Mouse (Mus musculus) adrenal gland, adult 8-10 months (tissue): Measurements from ENCODE around the gene Zfp870. TPM values are rescaled to one million over a fixed set of nuclear protein-coding genes. Genes with fewer than 3 reads are reported as not detected.
A peak's percentile ranks its signal among the peaks of the same experiment; 100 is the strongest.
"Not testable (repeated sequence)": the region's sequence is repeated elsewhere in the genome, so short reads cannot be mapped to it uniquely, and the experiment has no call there.

Experiments used
- DNase-seq: peaks from one replicate; pipeline ENCODE4 v3.0.0; 2022
- total RNA-seq, 4 experiments: library from RNA; stranded (reverse); gene quantifications; 2 replicates each; pipeline ENCODE4 v1.2.4; 2022

Zfp870 gene
- total RNA-seq, 4 experiments from 2014 or later = 8.8 to 21.1 (median 12.5) TPM

DNA sequence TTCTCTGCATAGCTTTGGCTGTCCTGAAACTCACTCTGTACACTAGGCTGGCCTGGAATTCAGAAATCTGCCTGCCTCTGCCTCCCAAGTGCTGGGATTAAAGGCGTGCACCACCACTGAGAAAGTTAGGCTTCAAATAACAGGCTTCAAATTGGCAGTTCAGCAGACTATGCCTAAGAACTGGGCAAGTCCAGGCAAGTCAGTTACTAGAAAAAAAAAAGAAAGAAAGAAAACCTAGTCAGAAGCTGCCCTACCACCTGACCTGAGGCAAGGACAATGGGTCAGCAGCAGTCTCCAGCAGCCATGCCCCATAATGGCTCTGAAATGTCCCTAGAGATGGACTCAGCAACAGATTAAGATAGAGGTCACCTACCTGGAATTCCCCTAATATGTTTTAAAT lies 20.0 kb downstream of the Zfp870 start:
- no peak for DNase-seq

DNA sequence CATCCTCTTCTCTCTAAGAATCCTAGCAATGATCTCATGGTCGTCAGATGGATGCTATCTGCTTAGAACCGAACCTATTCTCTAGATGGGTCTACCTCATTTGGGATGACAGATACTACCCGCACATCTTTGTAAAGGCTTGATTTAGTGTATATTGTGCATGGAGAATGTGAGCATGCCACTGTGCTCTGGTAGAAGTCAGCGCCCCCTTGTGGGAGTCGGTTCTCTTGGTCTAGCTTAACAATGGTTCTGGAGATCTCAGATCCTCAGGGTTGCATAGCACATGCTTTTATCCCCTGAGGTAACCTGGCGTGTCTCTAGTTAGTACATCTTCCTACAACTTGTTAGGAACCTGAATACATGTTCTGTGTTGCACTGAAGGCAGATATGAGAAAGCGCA lies 24.2 kb downstream of the Zfp870 start:
- not testable (repeated sequence) for DNase-seq

- not testable (repeated sequence) for DNase-seq
Observed at GRCm38 (mm10) chr17:32856713-32857112, 34.7 kb downstream of the Zfp870 start.

DNA sequence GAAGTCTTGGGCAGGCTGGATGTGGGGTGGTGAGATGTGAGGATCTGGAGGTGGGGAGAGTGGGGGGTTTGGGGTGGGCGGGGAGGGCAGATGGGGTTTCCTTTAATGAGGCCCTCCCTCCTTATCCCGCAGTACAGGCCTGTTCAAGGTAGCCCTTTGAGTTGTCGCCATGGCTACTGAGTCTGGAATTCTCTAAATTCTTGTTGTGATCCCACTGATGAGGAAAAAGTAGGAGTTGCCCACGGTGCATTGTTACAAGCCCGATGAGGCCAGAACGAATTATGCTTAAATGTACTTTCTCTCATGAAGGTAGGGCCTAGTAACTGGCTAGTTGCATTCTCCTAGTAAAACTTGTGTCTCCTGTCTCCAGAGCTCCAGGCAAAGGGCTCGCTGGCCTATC lies 39.9 kb downstream of the Zfp870 start:
- no peak for DNase-seq

DNA sequence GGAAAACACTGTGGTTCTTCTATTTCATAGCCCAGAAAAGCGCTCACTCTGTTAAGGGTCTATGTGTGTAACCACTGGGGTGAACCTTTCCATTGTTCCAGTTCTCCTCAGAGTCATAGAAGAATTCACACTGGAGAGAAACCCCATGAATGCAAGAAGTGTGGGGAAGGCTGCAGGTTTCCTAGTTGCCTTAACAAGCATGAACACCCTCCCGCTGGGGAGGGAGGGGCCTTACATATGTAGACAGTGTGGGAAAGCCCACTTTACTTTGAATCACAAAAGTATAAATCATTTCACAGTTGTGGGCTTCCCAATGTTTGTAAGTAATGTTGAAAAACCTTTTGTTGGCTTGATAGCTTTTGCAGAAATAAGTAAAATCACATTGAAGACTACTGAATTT lies 50.1 kb downstream of the Zfp870 start:
- DNase-seq = no peak

- DNase-seq = peak; percentile 6
Observed at GRCm38 (mm10) chr17:32839083-32839802, 52.2 kb downstream of the Zfp870 start.

DNA sequence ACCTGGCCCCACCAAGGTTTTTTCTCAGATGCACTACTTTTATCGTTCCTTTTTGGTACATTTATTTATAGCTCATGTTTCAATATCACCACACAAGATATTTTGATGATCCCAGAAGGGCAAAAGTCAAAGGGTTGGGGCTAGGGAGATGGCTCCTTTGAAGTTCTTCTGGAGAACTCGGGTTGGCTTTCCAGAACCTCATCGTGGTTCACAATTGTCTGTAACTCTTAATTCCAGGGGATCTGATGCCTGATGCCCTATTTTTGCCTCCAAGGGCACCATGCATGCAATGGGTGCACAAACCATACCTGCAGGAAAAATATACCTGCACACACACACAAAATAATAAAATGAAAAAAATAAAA lies 61.0 kb downstream of the Zfp870 start:
- no peak for DNase-seq

DNA sequence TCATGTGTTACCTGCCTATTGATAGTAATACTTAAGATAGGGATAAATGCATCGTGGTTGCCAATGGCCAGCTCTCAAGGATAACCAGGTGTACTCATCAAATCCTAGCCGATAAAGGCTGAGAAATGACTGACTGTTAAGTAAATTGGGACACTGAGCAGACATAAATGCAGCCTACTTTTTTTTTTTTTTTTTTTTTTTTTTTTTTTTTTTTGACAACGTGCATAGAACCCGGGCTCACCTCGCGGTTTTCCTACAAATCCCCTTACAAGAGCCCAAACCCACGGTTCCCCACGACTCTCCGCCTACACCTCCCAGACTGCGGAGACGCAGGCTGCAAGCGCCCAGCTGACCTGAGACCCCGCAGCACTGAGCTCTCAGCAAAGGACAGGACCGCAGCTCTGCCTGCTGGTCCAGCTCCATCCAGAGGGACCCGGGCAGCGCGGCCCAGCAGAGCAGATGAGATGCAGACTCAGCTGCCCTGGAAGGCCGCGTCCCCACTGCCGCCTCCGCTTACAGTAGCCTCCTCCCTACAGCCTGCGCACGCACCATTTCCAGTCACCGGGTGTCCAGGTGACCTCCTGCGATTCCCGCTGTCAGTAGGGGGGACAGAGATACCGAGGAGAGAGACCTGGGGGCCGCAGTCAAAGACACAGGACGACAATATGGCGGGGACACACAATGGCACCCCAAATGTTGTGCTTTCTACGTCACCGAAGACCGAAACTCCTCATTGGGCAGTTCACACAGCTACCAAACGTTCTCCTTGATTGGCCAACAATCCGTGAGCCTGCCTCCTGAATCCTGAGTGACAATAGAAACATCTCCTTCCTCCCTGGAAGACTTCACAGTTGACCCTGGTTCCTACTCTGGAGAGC lies 61.7 kb downstream of the Zfp870 start, which contains the start of gene Zfp799:
TSS of gene Zfp799 (minus strand) at position 722 of the 878 bp plus-strand sequence.
- DNase-seq = peak; percentile 74

Other genes with a start within 250 kb of the Zfp870 start
- gene Cyp4f40, start 232.7 kb downstream of the Zfp870 start, total RNA-seq = under 1 TPM in 1 of 4 experiments, not detected in 3; 0.24 TPM
- 1 to 10 TPM; 3.2 to 7.5 (median 6.4) TPM for gene Cyp4f15, start 206.0 kb downstream of the Zfp870 start, total RNA-seq
- gene Zfp871, start 103.4 kb downstream of the Zfp870 start, total RNA-seq = 10 to 100 TPM; 42.0 to 67.7 (median 61.5) TPM
- gene Zfp811, start 81.7 kb downstream of the Zfp870 start, total RNA-seq = 1 to 10 TPM in 2 of 4 experiments, under 1 TPM in 2; 0.73 to 1.3 (median 1.00) TPM
- gene Zfp799, start 61.4 kb downstream of the Zfp870 start, total RNA-seq = 10 to 100 TPM; 11.2 to 18.2 (median 14.1) TPM
- gene Cyp4f14, start 25.7 kb upstream of the Zfp870 start, total RNA-seq = 10 to 100 TPM in 2 of 4 experiments, 1 to 10 TPM in 2; 5.4 to 28.6 (median 14.3) TPM
- gene Cyp4f13, start 55.8 kb upstream of the Zfp870 start, total RNA-seq = 100 to 1,000 TPM in 2 of 4 experiments, 10 to 100 TPM in 2; 78.3 to 120 (median 96.1) TPM
- gene Zfp472, start 74.2 kb upstream of the Zfp870 start, total RNA-seq = 1 to 10 TPM; 3.5 to 8.0 (median 5.7) TPM
- gene Zfp952, start 101.5 kb upstream of the Zfp870 start, total RNA-seq = 10 to 100 TPM in 2 of 4 experiments, 1 to 10 TPM in 2; 9.5 to 15.6 (median 12.6) TPM
- gene Zfp763, start 141.8 kb upstream of the Zfp870 start, total RNA-seq = 10 to 100 TPM in 2 of 4 experiments, 1 to 10 TPM in 2; 8.8 to 13.5 (median 10.1) TPM
- gene 4921501E09Rik, start 176.4 kb upstream of the Zfp870 start, total RNA-seq = not detected
- 10 to 100 TPM in 3 of 4 experiments, 1 to 10 TPM in 1; 8.9 to 15.0 (median 11.4) TPM for gene Zfp563, start 197.7 kb upstream of the Zfp870 start, total RNA-seq
- not detected for gene Morc2b, start 248.0 kb upstream of the Zfp870 start, total RNA-seq